Mouse (Mus musculus) embryonic stem cell, embryonic (primary cell): Measurements from ENCODE around the gene Fam213b.

ENCODE experiments used
- CTCF ChIA-PET, 4 experiments: fragments of 300-600 bp in 2 of 4; fragments of 350-600 bp in 2 of 4; sonication (Branson Sonifier 250); formaldehyde crosslinking; loops; one replicate each; lab custom pipeline; 2022; ENCODE audit warnings: inconsistent platforms in 2 of 4; lab: Charles Lee
- POLR2A ChIA-PET, 4 experiments: fragments of 300-600 bp in 2 of 4; fragments of 350-600 bp in 2 of 4; sonication (Branson Sonifier 250); formaldehyde crosslinking; loops; one replicate each; lab custom pipeline; 2022; ENCODE audit warnings: antibody characterized with exemption in 4 of 4, inconsistent platforms in 1 of 4; lab: Charles Lee

Gene Fam213b

GRCm38 (mm10) chr4:154907833-154908232, 8.9 kb upstream of the Fam213b start:
- ChIA-PET CTCF (interaction anchor here (0.5 to 1.7 kb wide), 46 partner anchors 8 to 859 kb away, joined by 3 to 27 read pairs (median 4); partner anchors contain the start of genes Fam213b (in 2 of the 4), Tnfrsf14 (in 2 of the 4) and Pex10 (in 1 of the 4)), POLR2A (interaction anchor here in 3 of 4 experiments (0.6 to 2.3 kb wide), 24 partner anchors 9 to 327 kb away, joined by 3 to 10 read pairs (median 4); partner anchors contain the start of genes Fam213b (in 2 of the 3), Pank4 (in 1 of the 3) and Pex10 (in 1 of the 3))

- CTCF ChIA-PET, result interaction anchor here in 1 of 4 experiments (1.0 kb wide), 2 partner anchors 26 to 162 kb away, joined by 3 read pairs; no protein-coding TSS in a partner anchor
Observed at GRCm38 (mm10) chr4:154904185-154905071, 5.5 kb upstream of the Fam213b start.

GRCm38 (mm10) chr4:154902371-154902770, 3.4 kb upstream of the Fam213b start:
- ChIA-PET POLR2A (no interaction called here), CTCF (no interaction called here)

More at GRCm38 (mm10) chr4:154904185-154905071, 5.5 kb upstream of the Fam213b start:
- POLR2A ChIA-PET, result interaction anchor here in 2 of 4 experiments (0.8 to 1.2 kb wide), 5 partner anchors 12 to 317 kb away, joined by 3 to 4 read pairs (median 3); no protein-coding TSS in a partner anchor

- CTCF ChIA-PET, result interaction anchor here in 3 of 4 experiments (0.5 to 2.2 kb wide), 5 partner anchors 10 to 168 kb away, joined by 3 to 6 read pairs (median 5); no protein-coding TSS in a partner anchor
- POLR2A ChIA-PET, result interaction anchor here in 3 of 4 experiments (0.6 to 2.5 kb wide), 8 partner anchors 10 to 571 kb away, joined by 3 to 10 read pairs (median 4); partner anchors contain the start of genes Morn1 (in 1 of the 3), Rer1 (in 1 of the 3) and Tmem52 (in 1 of the 3)
Observed at GRCm38 (mm10) chr4:154897676-154898465, 1.1 kb downstream of the Fam213b start.

GRCm38 (mm10) chr4:154895549-154895948, 3.4 kb downstream of the Fam213b start:
- CTCF ChIA-PET, result interaction anchor here in 3 of 4 experiments (0.8 to 2.0 kb wide), 7 partner anchors 12 to 170 kb away, joined by 3 to 9 read pairs (median 4); no protein-coding TSS in a partner anchor
- POLR2A ChIA-PET, result interaction anchor here in 1 of 4 experiments (0.7 to 1.4 kb wide), 4 partner anchors 10 to 31 kb away, joined by 3 to 5 read pairs (median 4); no protein-coding TSS in a partner anchor

- POLR2A ChIA-PET, result interaction anchor here in 1 of 4 experiments (1.4 to 1.7 kb wide), 2 partner anchors 9 to 17 kb away, joined by 3 to 6 read pairs; no protein-coding TSS in a partner anchor
- CTCF ChIA-PET, result interaction anchor here in 3 of 4 experiments (0.6 to 0.7 kb wide), 3 partner anchors 34 to 267 kb away, joined by 3 to 4 read pairs (median 3); no protein-coding TSS in a partner anchor
Observed at GRCm38 (mm10) chr4:154890887-154891286, 8.0 kb downstream of the Fam213b start.

- CTCF ChIA-PET, result interaction anchor here (0.7 to 1.6 kb wide), 7 partner anchors 10 to 178 kb away, joined by 3 to 6 read pairs (median 3); partner anchors contain the start of gene Fam213b (in 1 of the 4)
- POLR2A ChIA-PET, result interaction anchor here (1.0 to 2.1 kb wide), 9 partner anchors 9 to 179 kb away, joined by 3 to 7 read pairs (median 5); partner anchors contain the start of genes Fam213b (in 2 of the 4) and Pex10 (in 1 of the 4)
Observed at GRCm38 (mm10) chr4:154887593-154888250, 11.2 kb downstream of the Fam213b start.

- ChIA-PET CTCF (interaction anchor here in 2 of 4 experiments (0.8 to 1.6 kb wide), 5 partner anchors 9 to 179 kb away, joined by 3 to 6 read pairs (median 4); partner anchors contain the start of gene Fam213b (in 1 of the 2)), POLR2A (interaction anchor here in 2 of 4 experiments (0.8 to 2.1 kb wide), 6 partner anchors 8 to 180 kb away, joined by 3 to 7 read pairs (median 4); partner anchors contain the start of genes Fam213b (in 1 of the 2) and Pex10 (in 1 of the 2))
Observed at GRCm38 (mm10) chr4:154886876-154887592, 11.9 kb downstream of the Fam213b start.

- ChIA-PET POLR2A (interaction anchor here in 2 of 4 experiments (0.7 to 1.5 kb wide), 5 partner anchors 8 to 272 kb away, joined by 3 to 5 read pairs (median 3); no protein-coding TSS in a partner anchor), CTCF (interaction anchor here in 1 of 4 experiments (0.8 to 1.9 kb wide), 3 partner anchors 22 to 180 kb away, joined by 3 to 11 read pairs (median 8); partner anchors contain the start of gene Pex10)
Observed at GRCm38 (mm10) chr4:154885416-154885815, 13.5 kb downstream of the Fam213b start.

GRCm38 (mm10) chr4:154882014-154882659, 16.8 kb downstream of the Fam213b start:
- ChIA-PET POLR2A (interaction anchor here in 2 of 4 experiments (0.7 to 2.4 kb wide), 11 partner anchors 10 to 185 kb away, joined by 3 to 11 read pairs (median 3); partner anchors contain the start of gene Pex10 (in 1 of the 2)), CTCF (interaction anchor here in 3 of 4 experiments (0.5 to 4.4 kb wide), 7 partner anchors 16 to 184 kb away, joined by 3 to 41 read pairs (median 5); partner anchors contain the start of genes Pex10 (in 2 of the 3) and Pank4 (in 1 of the 3))

GRCm38 (mm10) chr4:154880730-154881129, 18.2 kb downstream of the Fam213b start:
- CTCF ChIA-PET, result interaction anchor here (0.5 to 4.4 kb wide), 15 partner anchors 9 to 368 kb away, joined by 3 to 41 read pairs (median 4); partner anchors contain the start of gene Pex10 (in 2 of the 4)

GRCm38 (mm10) chr4:154877864-154878548, 20.9 kb downstream of the Fam213b start:
- ChIA-PET CTCF (interaction anchor here (0.5 to 3.8 kb wide), 76 partner anchors 9 to 549 kb away, joined by 3 to 93 read pairs (median 4); partner anchors contain the start of genes Pex10 (in 4 of the 4), Faap20 (in 2 of the 4), Plch2 (in 2 of the 4) and Ttc34 (in 2 of the 4)), POLR2A (interaction anchor here (0.6 to 2.7 kb wide), 31 partner anchors 10 to 1639 kb away, joined by 3 to 25 read pairs (median 4); partner anchors contain the start of genes Pex10 (in 3 of the 4), Faap20 (in 2 of the 4), Fam213b (in 1 of the 4) and Hes5 (in 1 of the 4))

More at GRCm38 (mm10) chr4:154880730-154881129, 18.2 kb downstream of the Fam213b start:
- POLR2A ChIA-PET, result interaction anchor here in 3 of 4 experiments (1.0 to 2.4 kb wide), 6 partner anchors 11 to 185 kb away, joined by 3 to 11 read pairs (median 3); partner anchors contain the start of gene Pex10 (in 1 of the 3)

- ChIA-PET CTCF (interaction anchor here in 1 of 4 experiments (0.7 to 1.8 kb wide), 3 partner anchors 76 to 221 kb away, joined by 3 to 8 read pairs (median 3); no protein-coding TSS in a partner anchor), POLR2A (interaction anchor here in 1 of 4 experiments (1.2 kb wide), 1 partner anchor 9 kb away, joined by 4 read pairs; no protein-coding TSS in a partner anchor)
Observed at GRCm38 (mm10) chr4:154873186-154873585, 25.7 kb downstream of the Fam213b start.
